Mouse (Mus musculus): Measurements from ENCODE around the gene Oscp1. TPM values are rescaled to one million over a fixed set of nuclear protein-coding genes. Genes with fewer than 3 reads are reported as not detected.
A peak's percentile ranks its signal among the peaks of the same experiment; 100 is the strongest.

Oscp1 gene
- total and polyA plus RNA-seq, 2 experiments from 2014 or later: 20.2 to 46.6 TPM

GRCm38 (mm10) chr4:126103590-126104068 lies 45.3 kb downstream of the Oscp1 start, which contains the start of gene Stk40:
Gene Stk40 (plus strand): TSS chr4:126103957.
- H3K9me3 ChIP-seq (ENCODE audit: low read length): no peaks in the 10 kb centered on the region
- peak within 1 kb of the TSS; percentile 80 for H3K9ac ChIP-seq (replicated peaks; ENCODE audit: low read length)
- peak within 1 kb of the TSS; percentile 94 for H3K27ac ChIP-seq
- peak within 1 kb of the TSS; percentile 99 for H3K4me2 ChIP-seq (ENCODE audit: low read depth, low read length)
- H3K36me3 ChIP-seq (ENCODE audit: insufficient read depth, low read length): no peaks in the 10 kb centered on the region; the same call in 1 of the 2 replicates
- no peaks in the 10 kb centered on the region for H3K27me3 ChIP-seq (ENCODE audit: insufficient read depth, low read length)
- DNase-seq (ENCODE audit: low spot score) (peak; percentile 99), ATAC-seq (peak; percentile 97)
- H3K4me1 ChIP-seq (ENCODE audit: insufficient read depth, low read length): peaks cover 44% of the 10 kb centered on the region
- WGBS: under 1% methylated on average over 34 of the region's 34 CpGs
- peak; percentile 74 for TF ChIP-seq CTCF (IDR thresholded peaks at IDR 0.05; ENCODE audit: low read depth)
- peak within 1 kb of the TSS; percentile 93 for H3K4me3 ChIP-seq (ENCODE audit: low read length)

- no peak for TF ChIP-seq CTCF (IDR thresholded peaks at IDR 0.05; ENCODE audit: low read depth)
- peaks cover 50% of the 10 kb centered on the region for H3K4me1 ChIP-seq (ENCODE audit: insufficient read depth, low read length)
- DNase-seq (ENCODE audit: low spot score) (peak; percentile 53), ATAC-seq (peak; percentile 11)
- H3K36me3 ChIP-seq (ENCODE audit: insufficient read depth, low read length): no peaks in the 10 kb centered on the region
- peak overlapping the region; percentile 93 for H3K4me3 ChIP-seq (ENCODE audit: low read length)
- no peaks in the 10 kb centered on the region for H3K27me3 ChIP-seq (ENCODE audit: insufficient read depth, low read length)
- no peaks in the 10 kb centered on the region for H3K9me3 ChIP-seq (ENCODE audit: low read length)
- WGBS: 2% methylated on average over 30 of the region's 34 CpGs
- H3K27ac ChIP-seq: peak overlapping the region; percentile 84
- peak overlapping the region; percentile 80 for H3K9ac ChIP-seq (replicated peaks; ENCODE audit: low read length)
- peak overlapping the region; percentile 99 for H3K4me2 ChIP-seq (ENCODE audit: low read depth, low read length)
Observed at GRCm38 (mm10) chr4:126104261-126105075, 46.1 kb downstream of the Oscp1 start.

DNA sequence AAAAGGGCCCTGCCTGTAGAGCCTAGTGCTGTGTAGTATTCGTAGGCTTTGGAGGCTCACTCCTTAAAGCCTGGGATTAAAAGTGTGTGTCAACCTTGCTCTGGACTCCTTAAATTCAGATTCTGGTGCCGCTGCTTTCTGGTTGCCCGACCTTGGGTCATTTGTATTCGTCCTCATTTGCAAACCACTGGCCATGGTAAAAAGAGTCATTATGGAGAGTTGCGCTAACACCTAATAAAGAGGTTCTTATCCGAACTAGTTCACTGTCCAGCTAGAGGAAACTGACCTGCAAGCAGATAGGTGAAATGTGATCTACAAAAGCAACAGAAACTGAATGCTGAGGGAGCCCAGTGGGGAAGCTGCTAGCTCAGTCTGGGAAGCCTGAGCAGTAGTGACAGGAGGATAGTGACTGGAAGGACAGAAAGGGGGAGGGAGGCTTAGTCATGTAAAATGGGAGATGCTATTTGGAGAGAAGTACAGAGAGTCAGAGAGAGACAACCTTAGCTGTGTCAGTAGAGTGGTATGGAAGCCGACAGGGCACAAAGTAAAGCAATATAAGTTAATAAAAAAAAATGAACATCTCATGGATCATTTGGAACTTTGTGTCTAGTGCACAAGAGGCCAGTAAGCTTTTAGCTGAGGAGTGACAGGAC lies 46.9 kb downstream of the Oscp1 start:
- TF ChIP-seq CTCF (IDR thresholded peaks at IDR 0.05; ENCODE audit: low read depth): no peak
- peak overlapping the region; percentile 93 for H3K4me3 ChIP-seq (ENCODE audit: low read length)
- WGBS: 44% methylated on average over 7 of the region's 7 CpGs
- peak overlapping the region; percentile 80; the same call in 1 of the 2 replicates for H3K9ac ChIP-seq (replicated peaks; ENCODE audit: low read length)
- no peak overlapping the region for H3K27ac ChIP-seq
- H3K36me3 ChIP-seq (ENCODE audit: insufficient read depth, low read length): no peaks in the 10 kb centered on the region
- peak overlapping the region; percentile 99 for H3K4me2 ChIP-seq (ENCODE audit: low read depth, low read length)
- DNase-seq (ENCODE audit: low spot score): no peak
- peaks cover 57% of the 10 kb centered on the region for H3K4me1 ChIP-seq (ENCODE audit: insufficient read depth, low read length)
- no peaks in the 10 kb centered on the region for H3K27me3 ChIP-seq (ENCODE audit: insufficient read depth, low read length)
- no peaks in the 10 kb centered on the region for H3K9me3 ChIP-seq (ENCODE audit: low read length)
- no peak for ATAC-seq

DNA sequence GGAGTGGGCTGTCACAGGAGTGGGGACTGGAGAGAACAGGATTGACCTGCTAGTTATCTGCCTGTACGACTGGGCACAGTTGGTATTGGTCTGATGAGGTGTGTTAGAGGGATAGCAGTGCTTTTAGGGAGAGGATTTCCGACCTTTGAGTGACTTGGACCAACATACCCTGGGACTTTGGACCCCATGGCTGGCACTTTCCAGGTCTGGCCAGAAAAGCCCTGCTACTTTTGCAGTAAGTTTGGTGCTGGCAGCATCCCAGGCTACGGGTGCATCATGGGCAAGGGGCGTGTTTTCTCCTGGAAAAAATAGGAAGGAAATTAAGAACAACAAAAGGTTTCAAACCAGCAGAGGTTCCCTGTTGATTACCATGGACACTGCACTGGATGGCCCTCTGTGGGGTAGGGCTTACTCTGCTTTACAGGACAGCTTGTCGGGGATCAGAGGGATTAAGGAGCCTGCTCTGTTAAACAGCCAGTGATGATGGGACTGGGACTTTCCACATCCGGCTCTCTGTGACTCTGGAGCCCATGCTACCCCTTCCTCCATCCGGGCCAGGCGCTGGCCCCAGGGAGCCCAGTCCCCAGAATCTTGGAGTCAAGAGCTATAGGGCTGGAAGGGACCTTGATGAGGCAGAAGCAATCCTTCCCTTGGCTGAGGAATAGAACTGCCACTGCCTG lies 49.8 kb downstream of the Oscp1 start:
- H3K36me3 ChIP-seq (ENCODE audit: insufficient read depth, low read length): no peaks in the 10 kb centered on the region
- peak overlapping the region; percentile 70 for H3K27ac ChIP-seq
- TF ChIP-seq CTCF (IDR thresholded peaks at IDR 0.05; ENCODE audit: low read depth): no peak
- no peak overlapping the region for H3K4me2 ChIP-seq (ENCODE audit: low read depth, low read length)
- WGBS: 41% methylated on average over 8 of the region's 8 CpGs
- DNase-seq (ENCODE audit: low spot score): peak; percentile 36
- no peaks in the 10 kb centered on the region for H3K27me3 ChIP-seq (ENCODE audit: insufficient read depth, low read length)
- ATAC-seq: no peak
- H3K9ac ChIP-seq (replicated peaks; ENCODE audit: low read length): peak overlapping the region; percentile 24; the same call in 1 of the 2 replicates
- no peaks in the 10 kb centered on the region for H3K9me3 ChIP-seq (ENCODE audit: low read length)
- peaks cover 58% of the 10 kb centered on the region for H3K4me1 ChIP-seq (ENCODE audit: insufficient read depth, low read length)
- H3K4me3 ChIP-seq (ENCODE audit: low read length): no peak overlapping the region

DNA sequence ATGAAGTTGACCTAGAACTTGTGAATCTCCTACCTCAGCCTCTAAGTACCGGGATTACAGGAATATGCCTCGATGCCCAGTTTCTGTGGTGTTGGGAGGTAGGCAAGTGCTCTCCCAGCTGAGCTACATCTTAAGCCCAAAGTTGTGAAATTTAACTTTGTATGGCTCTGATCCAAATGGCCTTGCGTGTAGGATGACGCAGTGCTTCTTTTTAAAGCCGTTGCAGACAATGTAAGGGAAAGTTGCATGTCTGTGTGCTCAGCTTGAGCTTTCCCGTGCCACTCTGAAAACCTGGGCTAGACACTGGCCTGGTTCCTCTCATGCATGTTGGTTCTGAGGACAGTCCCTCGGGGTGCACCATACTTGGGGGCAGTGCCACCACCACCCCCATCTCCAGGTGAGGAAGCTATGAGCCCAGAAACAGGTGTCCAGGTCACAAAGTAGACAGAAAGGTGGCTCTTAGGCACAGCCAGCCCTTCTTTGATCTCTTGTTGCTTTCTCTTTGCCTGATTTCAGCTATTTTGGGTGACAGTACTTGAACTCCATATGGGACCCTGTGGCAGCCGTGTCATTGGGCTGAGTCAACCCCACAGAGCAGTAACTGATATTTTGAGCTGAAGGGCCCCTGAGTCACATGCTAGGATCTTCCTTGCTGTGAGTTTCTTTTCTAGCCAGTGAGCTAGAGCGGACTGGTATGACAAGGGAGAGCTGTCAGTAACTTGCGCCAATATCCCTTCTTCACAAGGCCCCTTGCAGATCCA lies 51.4 kb downstream of the Oscp1 start:
- no peaks in the 10 kb centered on the region for H3K36me3 ChIP-seq (ENCODE audit: insufficient read depth, low read length)
- peak overlapping the region; percentile 81 for H3K27ac ChIP-seq
- H3K4me2 ChIP-seq (ENCODE audit: low read depth, low read length): peak overlapping the region; percentile 25; the same call in 1 of the 2 replicates
- no peak overlapping the region for H3K9ac ChIP-seq (replicated peaks; ENCODE audit: low read length)
- WGBS: 65% methylated on average over 10 of the region's 10 CpGs
- H3K4me1 ChIP-seq (ENCODE audit: insufficient read depth, low read length): peaks cover 52% of the 10 kb centered on the region
- no peaks in the 10 kb centered on the region for H3K27me3 ChIP-seq (ENCODE audit: insufficient read depth, low read length)
- H3K4me3 ChIP-seq (ENCODE audit: low read length): no peak overlapping the region
- no peaks in the 10 kb centered on the region for H3K9me3 ChIP-seq (ENCODE audit: low read length)
- ATAC-seq (peak; percentile 0; the same call in 1 of the 2 replicates), DNase-seq (ENCODE audit: low spot score) (no peak)
- TF ChIP-seq CTCF (IDR thresholded peaks at IDR 0.05; ENCODE audit: low read depth): no peak
